Mouse (Mus musculus) liver, adult 2 months (tissue): ENCODE measurements around the gene Clec9a.

Experiments used
- CTCF ChIP-seq: fragments of 200-500 bp; IDR thresholded peaks from 2 replicates; pipeline ENCODE4 v1.5.1; 2011; ENCODE audit warnings: low read depth, low read length, control low read depth
- POLR2A ChIP-seq: fragments of 200-500 bp; IDR thresholded peaks from 2 replicates; pipeline ENCODE4 v1.6.1; 2011; ENCODE audit warnings: low read length, control low read depth; ENCODE audit not compliant: insufficient read depth; ENCODE audit errors: extremely low read depth

DNA sequence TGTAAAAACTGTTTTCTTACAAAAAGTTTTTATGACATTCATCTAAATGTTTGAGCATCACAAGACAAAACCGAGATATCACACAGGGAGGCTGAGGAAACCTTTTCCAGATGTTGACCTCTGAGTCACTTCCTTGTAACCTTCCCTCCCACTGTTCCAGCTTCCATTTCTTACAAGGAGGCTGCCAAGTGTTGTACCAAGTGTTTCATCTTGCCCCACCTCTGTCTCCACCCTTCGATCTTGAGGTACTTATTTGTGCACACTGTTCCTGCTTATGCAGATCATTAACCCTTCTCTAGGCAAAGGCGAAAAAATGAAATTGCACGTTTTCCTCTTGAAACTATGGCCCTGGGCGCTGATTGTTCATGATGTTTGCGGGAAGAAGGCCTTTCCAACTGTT is 41.1 kb downstream of the Clec9a start:
- TF ChIP-seq CTCF (no peak), POLR2A (no peak)
